Mouse (Mus musculus): ENCODE data around the gene Ranbp17.

- TF ChIP-seq SIN3A (IDR thresholded peaks at IDR 0.05; ENCODE audit: low read length) (no peak), EP300 (IDR thresholded peaks at IDR 0.05; ENCODE audit: low read length) (no peak), POLR2A (IDR thresholded peaks at IDR 0.05; ENCODE audit: low read depth, low read length) (no peak), CTCF (conservative IDR thresholded peaks at IDR 0.05 in 1 of 2, IDR thresholded peaks at IDR 0.05 in 1 of 2; ENCODE audit: low read depth in 2 of 2, low read length in 2 of 2) (no peak), RAD21 (IDR thresholded peaks at IDR 0.05; ENCODE audit: low read depth, low read length) (no peak), PAX5 (IDR thresholded peaks at IDR 0.05; ENCODE audit: low read length) (no peak), SMC3 (IDR thresholded peaks at IDR 0.05; ENCODE audit: low read depth, low read length) (no peak)
Measured at GRCm38 (mm10) chr11:33278571-33278970, 235.0 kb downstream of the Ranbp17 start.
